Mouse (Mus musculus) embryonic facial prominence, embryonic 12.5 days (tissue): ENCODE measurements around the gene Wnk2. TPM values are rescaled to one million over a fixed set of nuclear protein-coding genes. Genes with fewer than 3 reads are reported as not detected.

Experiments
- ATAC-seq: fragments of 200-750 bp; cut with Nextera tagmentation; 2 replicates; pipeline ENCODE4 v1.8.0; 2017; ENCODE audit not compliant: insufficient number of reproducible peaks, insufficient read depth, low FRiP score, low TSS enrichment
- H3K27ac ChIP-seq: fragments of 300-500 bp; sonication (generic); 2 replicates; pipeline ENCODE4 v1.5.1; 2016; ENCODE audit warnings: mild to moderate bottlenecking
- H3K27me3 ChIP-seq: fragments of 300-500 bp; sonication (generic); 2 replicates; pipeline ENCODE4 v1.6.1; 2016; ENCODE audit warnings: mild to moderate bottlenecking, moderate library complexity
- H3K36me3 ChIP-seq: fragments of 300-500 bp; sonication (generic); 2 replicates; pipeline ENCODE4 v1.6.1; 2016; ENCODE audit warnings: mild to moderate bottlenecking
- H3K4me1 ChIP-seq: fragments of 300-500 bp; sonication (generic); 2 replicates; pipeline ENCODE4 v1.6.1; 2016
- H3K4me2 ChIP-seq: fragments of 300-500 bp; sonication (generic); replicated peaks from 2 replicates; pipeline ENCODE4 v1.6.1; 2016; ENCODE audit warnings: mild to moderate bottlenecking, moderate library complexity
- H3K4me3 ChIP-seq: fragments of 300-500 bp; sonication (generic); 2 replicates; pipeline ENCODE4 v1.5.1; 2016; ENCODE audit warnings: mild to moderate bottlenecking
- H3K9ac ChIP-seq: fragments of 300-500 bp; sonication (generic); 2 replicates; pipeline ENCODE4 v1.6.1; 2016; ENCODE audit warnings: mild to moderate bottlenecking, moderate library complexity
- H3K9me3 ChIP-seq: fragments of 300-500 bp; sonication (generic); 2 replicates; pipeline ENCODE4 v1.6.1; 2016; ENCODE audit warnings: mild to moderate bottlenecking, moderate library complexity
- WGBS: fragments of 180-500 bp; shearing (Covaris S2); methylation state at CpG from one replicate; pipeline ENCODE4 v1.1.7; 2016; 5-methylcytosine and 5-hydroxymethylcytosine counted together
- polyA plus RNA-seq: library from polyadenylated mRNA; unstranded; fragments of >200 nt; fragmentation: Nextera tagmentation; extraction: Ambion mirVana; gene quantifications from 2 replicates; pipeline ENCODE4 v1.2.1, GENCODE M21; 2016

Wnk2 gene
- polyA plus RNA-seq, 1 experiment from 2014 or later: 3.0 TPM

GRCm38 (mm10) chr13:49086431-49086830, 61.4 kb downstream of the Wnk2 start:
- 77% methylated on average over 4 of the region's 4 CpGs for WGBS
- H3K36me3 ChIP-seq: no peaks in the 10 kb centered on the region; the same call in 1 of the 2 replicates

GRCm38 (mm10) chr13:49085211-49085610, 62.6 kb downstream of the Wnk2 start:
- H3K4me1 ChIP-seq: no peaks in the 10 kb centered on the region
- no peak overlapping the region for H3K9ac ChIP-seq
- 94% methylated on average over 9 of the region's 9 CpGs for WGBS
- no peak overlapping the region for H3K4me2 ChIP-seq
- no peak overlapping the region for H3K27ac ChIP-seq
- no peaks in the 10 kb centered on the region for H3K27me3 ChIP-seq
- no peak for ATAC-seq
- no peak overlapping the region for H3K4me3 ChIP-seq
- no peaks in the 10 kb centered on the region for H3K9me3 ChIP-seq
- H3K36me3 ChIP-seq: no peaks in the 10 kb centered on the region

More at GRCm38 (mm10) chr13:49086431-49086830, 61.4 kb downstream of the Wnk2 start:
- Histone ChIP-seq H3K4me3 (no peak overlapping the region), H3K4me2 (no peak overlapping the region), H3K27ac (no peak overlapping the region), H3K4me1 (no peaks in the 10 kb centered on the region), H3K9me3 (no peaks in the 10 kb centered on the region), H3K9ac (no peak overlapping the region), H3K27me3 (no peaks in the 10 kb centered on the region)
- ATAC-seq: no peak

GRCm38 (mm10) chr13:49084781-49085180, 63.0 kb downstream of the Wnk2 start:
- no peak for ATAC-seq
- Histone ChIP-seq H3K4me3 (no peak overlapping the region), H3K4me2 (no peak overlapping the region), H3K27ac (no peak overlapping the region), H3K36me3 (no peaks in the 10 kb centered on the region), H3K27me3 (no peaks in the 10 kb centered on the region), H3K4me1 (no peaks in the 10 kb centered on the region), H3K9me3 (no peaks in the 10 kb centered on the region), H3K9ac (no peak overlapping the region)
- 68% methylated on average over 4 of the region's 4 CpGs for WGBS

- Histone ChIP-seq H3K4me3 (no peak overlapping the region), H3K27ac (no peak overlapping the region), H3K27me3 (no peaks in the 10 kb centered on the region), H3K36me3 (no peaks in the 10 kb centered on the region), H3K9me3 (no peaks in the 10 kb centered on the region), H3K4me1 (no peaks in the 10 kb centered on the region), H3K4me2 (no peak overlapping the region), H3K9ac (no peak overlapping the region)
- ATAC-seq: no peak
- 77% methylated on average over 9 of the region's 9 CpGs for WGBS
These were observed 63.9 kb downstream of the Wnk2 start for GRCm38 (mm10) chr13:49083941-49084340.

GRCm38 (mm10) chr13:49082151-49082879, 65.5 kb downstream of the Wnk2 start:
- ATAC-seq: no peak
- Histone ChIP-seq H3K4me1 (no peaks in the 10 kb centered on the region), H3K9ac (no peak overlapping the region), H3K9me3 (no peaks in the 10 kb centered on the region), H3K27ac (no peak overlapping the region), H3K36me3 (no peaks in the 10 kb centered on the region), H3K4me3 (no peak overlapping the region), H3K27me3 (no peaks in the 10 kb centered on the region), H3K4me2 (no peak overlapping the region)
- 78% methylated on average over 14 of the region's 14 CpGs for WGBS

- Histone ChIP-seq H3K9ac (no peak overlapping the region), H3K4me1 (no peaks in the 10 kb centered on the region), H3K4me2 (no peak overlapping the region), H3K27me3 (no peaks in the 10 kb centered on the region), H3K4me3 (no peak overlapping the region), H3K9me3 (no peaks in the 10 kb centered on the region), H3K27ac (no peak overlapping the region; the same call in 1 of the 2 replicates), H3K36me3 (0 out of 2 replicates have a peak, but pooled peaks cover 7% of the 10 kb centered on the region)
- 90% methylated on average over 11 of the region's 11 CpGs for WGBS
- no peak for ATAC-seq
These were observed 71.6 kb downstream of the Wnk2 start for GRCm38 (mm10) chr13:49076196-49076595.

GRCm38 (mm10) chr13:49075377-49075776, 72.4 kb downstream of the Wnk2 start:
- Histone ChIP-seq H3K4me1 (no peaks in the 10 kb centered on the region), H3K27ac (no peak overlapping the region), H3K9ac (no peak overlapping the region), H3K9me3 (no peaks in the 10 kb centered on the region), H3K27me3 (no peaks in the 10 kb centered on the region), H3K4me3 (no peak overlapping the region), H3K36me3 (0 out of 2 replicates have a peak, but pooled peaks cover 7% of the 10 kb centered on the region), H3K4me2 (no peak overlapping the region)
- 86% methylated on average over 3 of the region's 3 CpGs for WGBS
- ATAC-seq: no peak

GRCm38 (mm10) chr13:49073295-49073694, 74.5 kb downstream of the Wnk2 start:
- Histone ChIP-seq H3K9me3 (no peaks in the 10 kb centered on the region), H3K36me3 (0 out of 2 replicates have a peak, but pooled peaks cover 7% of the 10 kb centered on the region), H3K4me3 (no peak overlapping the region), H3K27ac (no peak overlapping the region), H3K27me3 (no peaks in the 10 kb centered on the region), H3K4me2 (no peak overlapping the region), H3K9ac (no peak overlapping the region), H3K4me1 (no peaks in the 10 kb centered on the region)
- no peak for ATAC-seq
- 79% methylated on average over 6 of the region's 6 CpGs for WGBS

GRCm38 (mm10) chr13:49071861-49072260, 76.0 kb downstream of the Wnk2 start:
- Histone ChIP-seq H3K36me3 (peaks cover 18% of the 10 kb centered on the region; the same call in 1 of the 2 replicates), H3K27ac (no peak overlapping the region), H3K4me3 (no peak overlapping the region), H3K9me3 (no peaks in the 10 kb centered on the region), H3K4me2 (no peak overlapping the region), H3K4me1 (no peaks in the 10 kb centered on the region), H3K27me3 (no peaks in the 10 kb centered on the region), H3K9ac (no peak overlapping the region)
- ATAC-seq: no peak
- WGBS: 70% methylated on average over 5 of the region's 5 CpGs

GRCm38 (mm10) chr13:49069979-49070378, 77.8 kb downstream of the Wnk2 start:
- no peak for ATAC-seq
- WGBS: 73% methylated on average over 6 of the region's 6 CpGs
- peaks cover 12% of the 10 kb centered on the region; the same call in 1 of the 2 replicates for H3K36me3 ChIP-seq

GRCm38 (mm10) chr13:49069393-49069792, 78.4 kb downstream of the Wnk2 start:
- Histone ChIP-seq H3K27me3 (no peaks in the 10 kb centered on the region), H3K9ac (no peak overlapping the region), H3K4me3 (no peak overlapping the region), H3K36me3 (peaks cover 12% of the 10 kb centered on the region; the same call in 1 of the 2 replicates), H3K27ac (no peak overlapping the region), H3K9me3 (no peaks in the 10 kb centered on the region), H3K4me2 (no peak overlapping the region), H3K4me1 (no peaks in the 10 kb centered on the region)
- WGBS: 79% methylated on average over 4 of the region's 4 CpGs
- ATAC-seq: no peak

More at GRCm38 (mm10) chr13:49069979-49070378, 77.8 kb downstream of the Wnk2 start:
- Histone ChIP-seq H3K9ac (no peak overlapping the region), H3K4me1 (no peaks in the 10 kb centered on the region), H3K4me3 (no peak overlapping the region), H3K27ac (no peak overlapping the region), H3K9me3 (no peaks in the 10 kb centered on the region), H3K27me3 (no peaks in the 10 kb centered on the region), H3K4me2 (no peak overlapping the region)

GRCm38 (mm10) chr13:49064257-49064656, 83.6 kb downstream of the Wnk2 start:
- ATAC-seq: no peak
- Histone ChIP-seq H3K4me2 (no peak overlapping the region), H3K27me3 (no peaks in the 10 kb centered on the region), H3K9me3 (no peaks in the 10 kb centered on the region), H3K36me3 (peaks cover 12% of the 10 kb centered on the region; the same call in 1 of the 2 replicates), H3K9ac (no peak overlapping the region), H3K27ac (no peak overlapping the region), H3K4me3 (no peak overlapping the region), H3K4me1 (no peaks in the 10 kb centered on the region)
- 73% methylated on average over 5 of the region's 5 CpGs for WGBS
